Mouse (Mus musculus) megakaryocyte progenitor cell, adult 5-6 weeks (primary cell): ENCODE data around the gene Rnf114. TPM values are rescaled to one million over a fixed set of nuclear protein-coding genes. Genes with fewer than 3 reads are reported as not detected.

Source experiments
- ATAC-seq: replicated peaks from 2 replicates; pipeline ENCODE4 v1.8.0; 2016; ENCODE audit warnings: mild to moderate bottlenecking, moderate TSS enrichment, inconsistent platforms; ENCODE audit not compliant: poor library complexity
- total RNA-seq, 2 experiments: library from RNA; stranded (forward) in 1 of 2; stranded (reverse) in 1 of 2; fragments of 157-497, 149-512 nt in 1 of 2; fragments of 200-1000 nt in 1 of 2; gene quantifications; 2 replicates each; pipeline versions ENCODE4 v1.2.3 to v1.2.4; 2015 to 2017

The Rnf114 gene
- 31.5 and 39.0 TPM in 2 replicates for total RNA-seq (2015)
- total RNA-seq (2017): 18.7 and 18.9 TPM in 2 replicates

DNA sequence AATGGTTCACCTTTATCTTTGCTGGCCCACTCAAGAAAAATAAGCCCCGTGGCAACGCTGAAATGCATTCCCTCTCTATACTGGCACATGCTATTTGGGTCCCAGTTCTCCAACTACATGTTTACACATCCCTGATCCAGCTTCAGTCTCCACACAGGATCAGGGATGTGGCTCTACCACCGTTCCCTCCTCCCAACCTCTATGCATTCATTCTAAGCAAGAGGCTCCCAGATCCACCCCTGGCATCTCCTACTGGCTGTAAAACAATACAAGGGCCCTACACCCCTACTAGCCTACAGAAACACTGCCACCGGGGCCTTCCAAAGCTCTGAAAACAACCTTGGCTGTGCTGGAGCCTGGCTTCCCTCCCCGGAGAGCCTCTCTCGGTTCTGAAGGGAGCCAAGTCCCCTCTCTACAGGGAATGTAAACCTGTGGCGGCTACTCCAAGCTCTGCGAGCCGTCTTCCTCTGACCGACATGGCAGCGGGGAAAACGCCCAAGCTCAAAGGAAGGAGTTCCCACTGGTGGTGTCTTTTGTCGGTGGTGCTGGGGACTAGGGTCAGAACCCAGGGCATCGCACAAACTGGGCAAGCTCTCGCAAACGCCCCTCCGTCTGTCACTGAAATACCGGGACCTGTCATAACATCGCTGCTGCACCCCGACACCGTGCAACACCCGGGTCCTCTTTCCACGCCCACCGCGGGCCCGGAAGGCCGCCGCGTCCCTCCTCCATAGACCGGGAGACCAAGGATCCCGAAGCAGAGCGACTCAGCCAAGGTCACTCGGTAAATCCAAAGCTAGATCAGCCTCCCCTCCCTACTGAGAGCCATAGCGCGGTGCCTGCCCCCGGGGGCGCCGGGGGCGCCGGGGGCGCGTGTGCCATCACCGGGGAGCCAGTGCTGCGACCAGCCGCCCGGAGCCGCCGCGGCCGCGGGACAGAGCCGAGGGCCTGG lies at the start of gene Rnf114:
Rnf114 (plus strand) TSS at position 889 of the 952 bp plus-strand sequence.
- ATAC-seq: peak; percentile 40

DNA sequence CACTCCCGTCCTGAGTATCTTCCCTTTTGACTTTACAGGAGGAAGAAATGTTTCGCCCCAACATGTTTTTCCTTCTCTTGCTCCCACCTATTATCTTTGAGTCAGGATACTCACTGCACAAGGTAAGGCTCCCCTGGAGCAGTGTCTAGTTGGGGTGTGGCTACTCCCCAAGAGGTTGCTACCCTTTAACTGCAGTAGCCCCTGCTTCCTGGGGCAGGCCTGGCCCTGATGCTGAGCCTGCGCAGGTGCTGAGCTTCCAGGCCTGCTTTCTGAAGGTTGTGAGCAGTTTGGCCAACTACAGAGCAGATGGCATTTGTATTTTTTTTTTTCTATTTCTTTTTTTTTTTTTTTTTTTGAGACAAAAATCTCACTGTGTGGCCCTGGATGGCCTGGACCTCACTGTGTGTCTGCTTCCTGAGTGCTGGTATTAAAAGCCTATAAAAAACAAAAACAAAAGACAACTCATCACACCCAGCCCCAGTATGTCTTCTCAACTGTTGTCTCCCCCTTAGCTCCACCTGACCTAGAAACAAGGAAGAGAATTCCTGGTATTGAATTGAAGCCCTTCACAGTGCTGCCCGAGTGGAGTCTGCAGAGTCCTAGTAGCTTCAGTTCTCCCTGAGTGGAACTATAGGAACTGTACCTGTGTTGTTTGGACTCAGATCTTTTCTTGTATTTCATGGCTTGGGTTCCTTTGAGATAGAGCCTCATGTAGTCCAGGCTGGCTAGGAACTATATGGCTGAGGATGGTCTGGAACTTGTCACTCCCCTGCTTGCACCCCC lies 48.8 kb upstream of the Rnf114 start:
- no peak for ATAC-seq

DNA sequence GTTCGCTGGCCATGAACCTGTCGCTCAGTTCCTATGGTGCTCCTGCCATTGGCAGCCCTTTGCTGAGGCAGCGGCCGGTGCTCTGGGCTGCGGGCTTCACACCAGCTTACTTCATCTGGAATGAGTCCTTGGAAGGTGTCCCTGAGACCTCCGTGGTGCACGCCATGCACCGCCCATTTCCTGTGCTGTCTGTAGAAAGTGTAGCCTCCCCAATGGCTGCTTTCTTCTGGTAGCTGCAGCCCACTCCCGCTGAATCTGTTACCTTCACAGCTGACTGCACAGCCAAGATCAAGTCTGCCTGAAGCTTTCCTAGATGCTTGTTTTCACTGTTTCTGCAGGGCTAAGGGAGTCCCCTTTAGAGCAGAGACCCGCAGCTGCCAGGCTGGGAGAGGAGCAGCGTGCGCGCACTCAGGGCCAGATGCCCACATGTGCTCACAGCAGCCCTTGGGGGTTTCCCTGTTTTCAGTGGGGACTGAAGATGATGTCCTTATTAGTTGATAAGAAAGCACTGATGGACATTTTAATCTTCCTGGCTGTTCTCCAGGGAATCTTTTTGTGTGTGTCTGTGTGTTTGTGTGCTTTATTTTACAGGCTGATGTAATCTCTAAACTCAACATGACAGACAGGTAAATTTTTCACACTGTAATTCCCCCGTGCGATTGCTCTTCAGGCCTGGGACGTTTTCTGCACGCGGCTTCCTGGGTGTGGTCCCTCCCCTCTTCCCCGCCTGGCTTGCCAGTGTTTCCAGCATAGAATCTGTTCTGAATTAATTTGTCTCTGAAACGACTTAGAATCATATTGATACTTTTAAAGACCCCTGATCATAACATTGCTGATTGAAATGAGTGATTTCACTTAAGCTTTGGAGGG lies 46.3 kb upstream of the Rnf114 start:
- ATAC-seq: no peak

DNA sequence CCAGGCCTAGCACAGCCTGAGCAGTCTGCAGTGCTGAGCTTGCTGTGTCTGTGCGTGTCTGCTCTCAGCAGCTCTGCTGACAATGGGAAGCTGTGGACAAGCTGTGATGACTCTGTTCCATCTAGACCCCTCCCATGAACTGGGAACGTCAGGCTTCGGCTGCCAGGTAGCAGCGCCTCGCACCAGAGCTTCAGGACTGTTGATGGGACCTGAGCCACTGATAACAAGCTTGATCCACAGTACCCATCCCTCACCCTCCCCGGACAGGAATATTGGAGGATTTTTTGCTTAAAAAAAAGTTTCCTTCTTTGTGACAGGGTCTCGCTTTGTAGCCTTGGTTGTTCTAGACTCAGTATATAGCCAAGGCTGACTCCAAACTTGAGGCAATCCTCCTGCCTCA lies 45.2 kb upstream of the Rnf114 start:
- ATAC-seq: no peak

DNA sequence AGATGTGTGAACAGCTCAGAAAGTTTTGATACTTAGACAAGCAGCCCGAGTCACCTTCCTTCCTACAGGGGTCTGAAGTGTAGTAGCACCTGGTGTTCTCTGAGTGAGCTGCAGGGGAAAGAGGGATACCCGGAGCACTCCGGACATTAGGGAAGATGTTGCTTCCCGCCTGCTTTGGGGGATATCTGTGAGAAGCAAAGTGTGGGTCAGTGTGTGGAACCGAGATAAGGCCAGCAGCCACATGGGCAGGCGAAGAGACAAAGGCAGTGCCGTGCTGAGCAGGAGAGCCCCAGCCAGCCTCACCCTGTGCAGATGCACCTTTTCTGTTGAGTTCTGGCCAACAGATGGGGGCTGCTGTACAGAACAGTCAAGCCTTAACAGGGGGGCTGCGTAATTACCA lies 44.8 kb upstream of the Rnf114 start:
- peak; percentile 90 for ATAC-seq

DNA sequence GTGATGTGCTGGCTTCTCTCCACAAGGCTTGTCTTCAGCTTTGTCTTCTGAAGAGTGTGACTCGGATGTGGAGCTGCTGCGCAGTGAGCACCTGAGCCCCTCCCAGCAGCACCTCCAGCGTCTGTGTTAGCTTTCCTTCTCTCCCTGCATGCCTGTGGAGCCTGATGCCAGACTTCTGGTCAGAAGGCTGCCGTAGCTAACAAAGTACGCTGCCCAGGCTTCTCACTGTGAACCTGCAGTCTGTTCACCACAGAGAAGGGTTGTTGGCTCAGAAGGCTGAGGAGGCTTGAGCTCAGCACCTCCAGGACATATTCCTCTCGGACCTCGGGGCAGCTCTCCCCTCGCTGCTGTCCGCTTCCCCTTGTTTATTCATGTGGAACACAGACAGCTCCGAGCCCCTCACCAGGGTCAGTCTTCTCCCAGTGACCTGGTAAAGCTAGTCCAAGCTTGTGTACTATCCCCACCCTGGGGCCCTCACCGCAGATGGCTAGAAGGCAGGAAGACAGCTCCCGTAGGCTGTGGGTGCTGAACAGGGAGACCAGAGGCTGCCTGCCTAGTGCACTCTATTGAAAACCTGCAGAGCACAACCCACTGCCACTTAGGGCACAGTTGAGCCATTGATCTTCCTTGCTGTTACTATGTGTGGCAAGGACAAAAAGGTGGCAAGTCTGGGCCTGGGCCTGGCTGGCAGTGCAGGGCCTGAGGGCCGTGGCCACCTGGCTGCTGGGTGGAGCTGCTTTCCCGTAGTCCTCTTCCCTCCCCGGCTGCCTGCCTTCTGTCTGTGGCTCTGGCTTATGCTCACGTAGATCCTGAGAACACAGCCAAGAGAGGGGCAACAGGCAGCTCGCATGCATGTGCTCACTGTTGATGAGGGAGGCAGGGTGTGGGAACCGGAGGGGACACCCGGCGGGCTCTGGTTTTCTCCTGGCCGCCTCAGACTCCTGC lies 42.8 kb upstream of the Rnf114 start:
- ATAC-seq: no peak

DNA sequence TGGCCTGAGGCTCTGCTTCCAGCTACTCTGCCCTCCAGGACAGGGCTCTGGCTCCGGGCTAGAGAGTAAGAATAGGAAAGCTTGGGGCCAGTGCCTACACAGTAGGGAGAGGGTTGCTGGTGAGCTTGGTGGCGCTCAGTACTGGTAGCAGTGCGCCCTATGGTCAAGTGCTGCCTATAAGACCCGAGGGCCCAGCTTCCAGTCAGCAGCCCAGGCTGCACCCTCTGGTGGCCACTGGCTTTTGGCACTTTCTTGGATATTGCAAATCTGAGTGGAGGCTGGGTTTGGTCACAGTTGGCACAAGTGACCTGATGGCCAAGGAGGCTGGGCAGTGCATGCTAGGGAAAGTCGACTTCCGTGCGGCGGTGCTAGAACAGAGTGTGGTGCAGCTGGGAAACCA lies 41.8 kb upstream of the Rnf114 start:
- no peak for ATAC-seq

DNA sequence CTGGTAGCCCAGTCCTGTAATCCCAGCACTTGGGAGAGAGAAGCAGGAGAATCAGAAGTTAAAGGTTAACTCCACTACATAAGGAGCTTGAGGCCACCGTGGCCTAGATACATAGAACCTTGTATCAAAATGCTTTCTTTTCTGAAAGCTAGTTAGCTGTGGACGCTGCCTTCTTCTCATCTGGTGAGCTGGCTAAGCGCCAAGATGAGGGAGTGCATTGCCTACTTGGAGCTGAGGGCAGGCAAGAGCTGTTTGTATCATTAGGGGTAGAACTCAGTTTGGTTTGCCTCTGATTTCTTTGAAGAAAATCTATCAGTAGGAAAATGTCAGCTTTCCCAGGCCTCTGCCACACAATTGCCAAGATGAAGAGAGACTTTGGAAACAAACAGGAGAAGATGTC lies 38.6 kb upstream of the Rnf114 start:
- ATAC-seq: no peak

DNA sequence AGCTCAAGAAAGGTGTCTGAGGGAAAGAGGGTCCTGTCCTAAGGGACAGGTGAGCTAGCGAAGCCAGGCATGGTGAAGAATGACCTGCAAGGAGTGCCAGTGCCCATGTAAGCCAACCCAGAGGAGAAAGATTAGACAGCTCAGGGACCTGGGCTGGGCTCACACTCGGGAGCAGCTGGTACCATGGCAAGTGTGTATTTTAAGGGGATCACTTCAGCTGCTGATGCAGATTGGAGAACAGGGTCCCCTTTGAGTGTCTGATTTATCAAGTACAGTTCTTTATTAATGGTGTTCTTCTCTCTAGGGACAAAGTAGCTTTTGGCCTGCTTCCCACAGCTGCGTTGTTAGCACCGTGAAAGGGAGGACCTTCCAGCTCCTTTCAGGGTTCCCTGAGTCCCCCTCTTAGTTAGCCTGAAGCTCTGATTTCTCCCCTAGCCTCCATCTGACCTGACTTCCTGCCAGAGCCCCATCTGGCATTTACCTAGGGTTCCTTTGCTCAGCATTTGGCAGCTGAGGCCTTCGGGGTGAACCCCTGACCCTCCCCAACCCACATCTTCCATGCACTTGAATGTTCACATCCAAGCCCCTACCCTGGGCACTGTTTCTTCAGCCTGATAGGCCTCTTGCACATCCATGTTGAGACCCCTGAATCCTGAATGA lies 36.0 kb upstream of the Rnf114 start:
- ATAC-seq: no peak

DNA sequence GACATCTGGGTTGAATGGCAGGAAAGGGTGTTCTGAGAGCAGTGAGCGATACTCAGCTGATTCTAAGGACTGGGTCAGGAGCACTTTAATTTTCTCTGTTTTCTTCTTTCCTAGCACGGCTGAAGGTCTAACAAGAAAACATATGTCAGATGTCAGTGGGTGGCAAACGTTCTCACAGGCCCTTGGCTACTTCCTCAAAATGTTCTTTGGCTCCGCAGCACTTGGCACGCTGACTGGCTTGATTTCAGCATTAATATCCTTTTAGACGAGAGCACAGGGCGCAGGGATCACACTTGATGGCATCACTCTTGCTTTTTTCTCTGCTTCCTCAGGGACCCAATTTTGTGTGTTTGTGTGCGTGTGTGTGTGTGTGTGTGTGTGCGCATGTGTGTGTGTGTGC lies 35.2 kb upstream of the Rnf114 start:
- peak; percentile 48; the same call in 1 of the 2 replicates for ATAC-seq

DNA sequence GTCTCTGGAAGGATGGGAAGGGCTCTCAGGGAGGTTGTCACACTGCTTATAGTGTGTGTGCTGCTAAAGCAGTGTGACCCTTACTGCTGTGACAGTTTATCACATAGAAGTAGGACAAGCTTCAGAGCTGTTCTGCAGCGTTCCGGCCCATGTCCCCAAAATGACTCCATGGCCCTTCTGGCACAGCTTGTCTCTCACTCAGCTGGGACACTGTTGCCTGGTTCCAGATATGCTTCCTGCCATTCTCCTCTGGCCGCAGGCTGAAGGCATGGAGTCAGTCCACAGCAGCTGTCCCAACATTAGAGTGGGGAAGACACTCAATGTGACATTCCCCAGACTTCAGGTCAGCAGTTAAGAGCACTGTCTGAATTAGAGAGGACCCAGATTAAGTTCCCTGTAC lies 33.9 kb upstream of the Rnf114 start:
- no peak for ATAC-seq

DNA sequence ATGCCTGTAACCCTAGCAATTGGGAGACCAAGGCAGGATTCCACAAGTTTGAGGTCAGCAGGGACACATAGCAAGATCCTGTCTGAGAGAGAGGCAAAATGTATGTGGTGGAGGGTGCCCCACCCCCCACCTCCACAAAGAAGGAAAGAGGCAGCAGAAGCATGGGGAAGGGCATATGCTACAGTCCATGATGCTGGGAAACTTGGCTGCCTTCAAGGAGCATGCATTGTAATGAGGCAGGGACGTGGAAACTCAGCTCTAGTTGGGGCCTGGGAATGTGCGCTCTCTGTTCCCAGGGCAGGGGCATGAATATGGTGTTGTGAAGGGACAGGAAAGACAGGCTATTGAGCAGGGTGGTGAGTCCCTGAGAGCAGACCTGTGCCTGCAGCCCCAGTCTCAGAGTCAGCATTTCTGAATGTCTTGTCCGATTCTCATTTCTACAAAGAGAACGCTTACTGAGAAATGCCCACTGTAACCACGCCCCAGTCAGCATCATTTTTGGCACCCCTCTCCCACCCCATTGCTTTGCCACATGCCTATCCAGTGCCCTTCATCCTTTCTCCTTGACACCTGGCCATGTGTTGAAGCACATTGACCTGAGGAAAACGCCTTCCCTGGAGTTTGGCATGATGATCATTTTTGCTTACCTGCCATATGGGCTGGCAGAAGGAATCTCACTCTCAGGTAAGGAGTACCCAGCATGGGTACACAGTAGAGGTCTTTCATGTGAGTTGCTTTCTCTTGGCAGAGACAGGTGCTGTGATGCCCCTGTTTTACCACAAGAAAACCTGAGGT lies 33.2 kb upstream of the Rnf114 start:
- ATAC-seq: no peak

DNA sequence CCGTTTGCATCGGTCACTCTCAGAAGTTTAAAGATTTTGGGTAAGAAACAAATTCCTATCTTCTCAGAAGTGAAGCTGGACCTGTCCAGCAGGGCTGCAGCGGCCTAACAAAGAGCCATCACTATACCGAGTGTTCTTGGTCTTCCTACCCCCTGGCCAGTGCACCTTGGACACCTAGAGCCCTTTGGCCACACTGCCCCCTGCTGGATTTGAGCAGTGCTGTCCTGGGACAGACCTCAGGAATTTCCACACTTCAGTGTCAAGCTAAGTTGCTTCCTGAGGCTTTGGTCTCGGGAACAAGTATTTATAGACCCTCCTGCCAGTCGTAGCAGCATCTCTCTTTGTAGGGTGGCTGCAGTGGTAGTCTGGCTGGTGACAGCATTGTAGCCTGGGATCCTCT lies 29.5 kb upstream of the Rnf114 start:
- ATAC-seq: peak; percentile 82

DNA sequence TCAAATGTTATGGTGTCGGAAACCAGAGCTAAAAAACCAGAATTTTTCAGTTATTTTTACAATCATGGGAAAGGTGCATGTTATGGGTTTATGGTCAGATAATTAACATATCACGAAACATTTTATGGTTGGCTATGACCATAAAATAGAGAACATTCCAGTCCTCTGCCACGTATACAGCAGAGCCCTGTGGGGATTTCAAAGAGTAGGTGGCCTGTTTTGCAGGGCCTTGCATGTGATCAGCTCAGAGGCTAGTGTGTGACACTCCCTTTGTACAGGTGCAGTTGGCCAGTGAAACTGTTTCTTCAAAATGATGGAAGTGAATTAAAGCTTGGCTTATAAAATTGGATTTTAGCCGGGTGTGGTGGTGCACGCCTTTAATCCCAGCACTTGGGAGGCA lies 28.6 kb upstream of the Rnf114 start:
- ATAC-seq: no peak

DNA sequence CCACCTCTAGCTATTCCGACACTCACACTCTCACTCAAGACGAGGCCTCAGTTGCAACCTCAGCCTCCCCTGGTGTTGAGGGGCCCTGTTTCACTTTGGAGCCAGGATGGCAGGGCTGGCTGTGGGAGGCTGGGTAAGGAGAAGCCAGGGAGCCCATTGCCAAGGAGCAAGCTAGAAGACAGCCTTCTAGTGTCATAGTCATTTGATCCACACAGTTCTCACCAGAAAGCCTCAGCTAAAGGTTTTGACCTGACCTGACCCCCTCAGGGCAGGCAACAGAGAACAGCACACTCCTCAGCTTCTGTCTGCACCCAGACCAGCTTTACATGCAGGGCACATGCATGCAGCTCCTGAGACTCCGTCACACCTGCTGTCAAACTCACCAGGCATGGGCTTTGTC lies 26.5 kb upstream of the Rnf114 start:
- no peak for ATAC-seq

DNA sequence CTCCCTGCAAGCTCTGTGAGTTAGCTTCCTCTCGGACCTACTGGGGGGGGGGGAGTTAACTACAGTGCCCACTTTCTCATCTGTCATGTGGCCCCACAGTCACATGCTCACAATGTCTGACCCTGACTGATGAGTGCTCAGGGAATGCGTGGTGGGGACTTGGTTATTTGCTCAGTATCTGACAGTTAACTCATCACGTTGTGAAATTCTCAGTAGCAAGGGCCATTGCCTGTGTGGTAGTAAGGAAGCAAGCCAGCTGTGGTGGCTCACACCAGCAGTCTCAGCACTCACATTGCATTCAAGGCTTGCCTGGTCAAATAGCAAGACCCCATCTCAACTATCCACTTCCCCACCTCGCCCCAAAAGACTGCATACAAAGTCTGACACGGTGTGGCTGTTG lies 25.2 kb upstream of the Rnf114 start:
- ATAC-seq: peak; percentile 47

DNA sequence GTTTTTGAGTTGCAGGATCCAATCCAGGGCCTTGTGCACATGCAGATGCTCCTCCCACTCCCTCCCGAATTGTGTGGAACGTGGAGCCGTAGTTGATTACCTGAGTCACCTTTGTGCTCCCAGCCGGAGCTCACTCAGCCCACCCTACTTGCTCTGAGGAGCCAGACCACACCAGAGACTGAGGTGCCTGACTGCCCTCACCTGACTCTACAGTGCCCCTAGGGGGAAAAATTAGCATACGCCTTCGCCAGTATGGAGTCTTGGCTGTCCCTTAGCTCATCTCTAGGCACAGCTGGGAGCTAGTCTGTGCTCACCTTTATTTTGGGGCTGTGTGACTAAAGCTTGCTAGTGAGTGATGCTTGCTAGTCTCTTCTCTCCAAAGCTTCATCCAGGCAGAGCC lies 24.0 kb upstream of the Rnf114 start:
- peak; percentile 71 for ATAC-seq

DNA sequence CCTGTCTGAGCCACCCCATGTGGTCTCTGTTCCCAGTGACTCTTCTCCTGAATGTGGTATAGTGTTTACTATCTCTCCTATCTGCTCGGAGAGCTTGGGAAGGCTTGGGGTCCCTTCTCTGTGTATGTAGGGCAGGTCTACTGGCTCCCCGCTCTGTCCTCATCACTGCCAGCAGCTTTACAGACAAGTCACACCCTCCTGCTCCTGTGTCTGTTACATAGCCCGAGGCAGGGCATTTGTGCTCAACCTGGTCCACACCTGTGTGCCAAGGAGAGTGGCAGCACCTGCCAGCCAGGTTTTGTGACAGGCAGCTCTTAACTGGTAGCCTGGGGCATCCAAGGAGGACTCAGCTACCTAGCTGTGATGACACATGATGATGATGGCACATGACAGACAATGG lies 21.8 kb upstream of the Rnf114 start:
- no peak for ATAC-seq

DNA sequence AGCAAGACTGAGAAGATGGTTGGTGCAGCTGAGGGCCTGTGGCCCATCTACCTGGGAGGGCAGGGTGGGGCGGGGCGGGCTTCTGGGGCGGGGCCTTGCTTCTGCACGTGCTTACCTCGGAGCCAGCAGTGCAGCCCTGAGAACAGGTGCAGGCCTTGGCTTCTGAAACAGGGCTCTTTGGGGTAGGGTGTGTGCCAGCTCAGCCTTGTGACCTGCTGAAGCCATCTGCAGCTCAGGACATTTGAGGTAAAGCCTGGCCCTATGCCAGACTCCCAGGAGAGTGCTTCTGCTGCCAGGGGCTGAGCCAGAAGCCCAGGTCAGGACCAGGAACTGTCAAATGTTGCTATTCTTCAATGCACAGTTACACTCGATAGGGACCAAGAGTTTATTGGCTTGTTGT lies 20.9 kb upstream of the Rnf114 start:
- no peak for ATAC-seq
